Mouse (Mus musculus): ENCODE measurements around the gene Acp6. TPM values are rescaled to one million over a fixed set of nuclear protein-coding genes. Genes with fewer than 3 reads are reported as not detected.

The Acp6 gene
- total and polyA plus RNA-seq, 2 experiments from 2014 or later = 11.3 to 19.1 TPM

- no peaks in the 10 kb centered on the region for H3K27me3 ChIP-seq (ENCODE audit: insufficient read depth, low read length)
- no peak overlapping the region for H3K4me2 ChIP-seq (ENCODE audit: low read depth)
- DNase-seq (no peak), ATAC-seq (no peak)
- peaks cover 90% of the 10 kb centered on the region for H3K36me3 ChIP-seq (ENCODE audit: insufficient read depth)
- no peak for TF ChIP-seq CTCF (IDR thresholded peaks at IDR 0.05; ENCODE audit: low read depth)
- 81% methylated on average over 9 of the region's 9 CpGs for WGBS
- no peaks in the 10 kb centered on the region for H3K9me3 ChIP-seq (ENCODE audit: low read length)
- no peak overlapping the region for H3K4me3 ChIP-seq (ENCODE audit: low read depth, low read length)
- no peaks in the 10 kb centered on the region for H3K4me1 ChIP-seq (ENCODE audit: insufficient read depth)
- no peak overlapping the region for H3K27ac ChIP-seq (ENCODE audit: low read depth, low read length)
- H3K9ac ChIP-seq = no peak overlapping the region
Measured at GRCm38 (mm10) chr3:97209351-97209750, 50.8 kb downstream of the Acp6 start.

- H3K27ac ChIP-seq (ENCODE audit: low read depth, low read length) = no peak overlapping the region
- H3K36me3 ChIP-seq (ENCODE audit: insufficient read depth) = peaks cover 91% of the 10 kb centered on the region
- H3K9ac ChIP-seq = no peak overlapping the region
- H3K4me3 ChIP-seq (ENCODE audit: low read depth, low read length) = no peak overlapping the region
- ATAC-seq (no peak), DNase-seq (no peak)
- WGBS = 81% methylated on average over 5 of the region's 5 CpGs
- H3K4me2 ChIP-seq (ENCODE audit: low read depth) = no peak overlapping the region
- no peaks in the 10 kb centered on the region for H3K9me3 ChIP-seq (ENCODE audit: low read length)
- no peak for TF ChIP-seq CTCF (IDR thresholded peaks at IDR 0.05; ENCODE audit: low read depth)
- H3K27me3 ChIP-seq (ENCODE audit: insufficient read depth, low read length) = no peaks in the 10 kb centered on the region
- no peaks in the 10 kb centered on the region for H3K4me1 ChIP-seq (ENCODE audit: insufficient read depth)
Measured at GRCm38 (mm10) chr3:97211177-97211576, 52.6 kb downstream of the Acp6 start.

GRCm38 (mm10) chr3:97213871-97214270, 55.3 kb downstream of the Acp6 start:
- H3K4me2 ChIP-seq (ENCODE audit: low read depth) = no peak overlapping the region
- H3K36me3 ChIP-seq (ENCODE audit: insufficient read depth) = peaks cover 78% of the 10 kb centered on the region
- no peak overlapping the region for H3K27ac ChIP-seq (ENCODE audit: low read depth, low read length)
- no peaks in the 10 kb centered on the region for H3K9me3 ChIP-seq (ENCODE audit: low read length)
- TF ChIP-seq CTCF (IDR thresholded peaks at IDR 0.05; ENCODE audit: low read depth) = no peak
- WGBS = 91% methylated on average over 10 of the region's 10 CpGs
- H3K27me3 ChIP-seq (ENCODE audit: insufficient read depth, low read length) = no peaks in the 10 kb centered on the region
- ATAC-seq (no peak), DNase-seq (no peak)
- H3K4me1 ChIP-seq (ENCODE audit: insufficient read depth) = no peaks in the 10 kb centered on the region
- H3K4me3 ChIP-seq (ENCODE audit: low read depth, low read length) = no peak overlapping the region
- no peak overlapping the region for H3K9ac ChIP-seq

- H3K27me3 ChIP-seq (ENCODE audit: insufficient read depth, low read length) = no peaks in the 10 kb centered on the region
- H3K9ac ChIP-seq = no peak overlapping the region
- H3K4me2 ChIP-seq (ENCODE audit: low read depth) = no peak overlapping the region
- H3K9me3 ChIP-seq (ENCODE audit: low read length) = no peaks in the 10 kb centered on the region
- no peaks in the 10 kb centered on the region for H3K4me1 ChIP-seq (ENCODE audit: insufficient read depth)
- DNase-seq = peak; percentile 43
- WGBS = 30% methylated on average over 1 of the region's 1 CpGs
- H3K36me3 ChIP-seq (ENCODE audit: insufficient read depth) = peaks cover 78% of the 10 kb centered on the region
- no peak overlapping the region for H3K4me3 ChIP-seq (ENCODE audit: low read depth, low read length)
- H3K27ac ChIP-seq (ENCODE audit: low read depth, low read length) = no peak overlapping the region
- no peak for TF ChIP-seq CTCF (IDR thresholded peaks at IDR 0.05; ENCODE audit: low read depth)
- ATAC-seq = no peak
Measured at GRCm38 (mm10) chr3:97214439-97214838, 55.9 kb downstream of the Acp6 start.

- Histone ChIP-seq H3K4me3 (ENCODE audit: low read depth, low read length) (no peak overlapping the region), H3K27ac (ENCODE audit: low read depth, low read length) (no peak overlapping the region), H3K9ac (no peak overlapping the region), H3K4me2 (ENCODE audit: low read depth) (no peak overlapping the region), H3K27me3 (ENCODE audit: insufficient read depth, low read length) (no peaks in the 10 kb centered on the region), H3K4me1 (ENCODE audit: insufficient read depth) (no peaks in the 10 kb centered on the region), H3K36me3 (ENCODE audit: insufficient read depth) (peaks cover 72% of the 10 kb centered on the region), H3K9me3 (ENCODE audit: low read length) (no peaks in the 10 kb centered on the region)
- WGBS = 64% methylated on average over 3 of the region's 3 CpGs
- TF ChIP-seq CTCF (IDR thresholded peaks at IDR 0.05; ENCODE audit: low read depth) = no peak
- DNase-seq (no peak), ATAC-seq (no peak)
Measured at GRCm38 (mm10) chr3:97215526-97215925, 56.9 kb downstream of the Acp6 start.

- DNase-seq = no peak
- H3K27ac ChIP-seq (ENCODE audit: low read depth, low read length) = no peak overlapping the region
- peaks cover 15% of the 10 kb centered on the region for H3K4me1 ChIP-seq (ENCODE audit: insufficient read depth)
- WGBS = 73% methylated on average over 9 of the region's 9 CpGs
- H3K9ac ChIP-seq = no peak overlapping the region
- no peak overlapping the region for H3K4me2 ChIP-seq (ENCODE audit: low read depth)
- ATAC-seq = no peak
- peaks cover 28% of the 10 kb centered on the region for H3K36me3 ChIP-seq (ENCODE audit: insufficient read depth)
- no peak overlapping the region for H3K4me3 ChIP-seq (ENCODE audit: low read depth, low read length)
- no peaks in the 10 kb centered on the region for H3K9me3 ChIP-seq (ENCODE audit: low read length)
- no peaks in the 10 kb centered on the region for H3K27me3 ChIP-seq (ENCODE audit: insufficient read depth, low read length)
- no peak for TF ChIP-seq CTCF (IDR thresholded peaks at IDR 0.05; ENCODE audit: low read depth)
Measured at GRCm38 (mm10) chr3:97223261-97223660, 64.7 kb downstream of the Acp6 start.

GRCm38 (mm10) chr3:97225231-97225630, 66.7 kb downstream of the Acp6 start:
- no peak for ATAC-seq
- no peak overlapping the region for H3K4me2 ChIP-seq (ENCODE audit: low read depth)

More at GRCm38 (mm10) chr3:97225231-97225630, 66.7 kb downstream of the Acp6 start:
- no peaks in the 10 kb centered on the region for H3K27me3 ChIP-seq (ENCODE audit: insufficient read depth, low read length)
- no peak for DNase-seq
- 70% methylated on average over 5 of the region's 5 CpGs for WGBS
- peaks cover 21% of the 10 kb centered on the region for H3K36me3 ChIP-seq (ENCODE audit: insufficient read depth)
- TF ChIP-seq CTCF (IDR thresholded peaks at IDR 0.05; ENCODE audit: low read depth) = no peak
- H3K4me3 ChIP-seq (ENCODE audit: low read depth, low read length) = no peak overlapping the region
- peaks cover 15% of the 10 kb centered on the region for H3K4me1 ChIP-seq (ENCODE audit: insufficient read depth)
- H3K27ac ChIP-seq (ENCODE audit: low read depth, low read length) = no peak overlapping the region
- H3K9ac ChIP-seq = no peak overlapping the region
- no peaks in the 10 kb centered on the region for H3K9me3 ChIP-seq (ENCODE audit: low read length)

All from forebrain, postnatal 0 days (tissue).